Mouse (Mus musculus): Measurements from ENCODE around the gene Tlr5. TPM values are rescaled to one million over a fixed set of nuclear protein-coding genes. Genes with fewer than 3 reads are reported as not detected.

Gene Tlr5
- total and polyA plus RNA-seq, 3 experiments, result not detected

- no peak for TF ChIP-seq CHD1 (IDR thresholded peaks at IDR 0.05; ENCODE audit: low read depth, low read length)
- TF ChIP-seq TCF12 (IDR thresholded peaks at IDR 0.05; ENCODE audit: low read depth, low read length), result no peak
- TF ChIP-seq CHD2 (IDR thresholded peaks at IDR 0.05; ENCODE audit: low read length), result no peak
- TF ChIP-seq RAD21 (IDR thresholded peaks at IDR 0.05; ENCODE audit: low read depth, low read length), result peak; percentile 98
- no peak for TF ChIP-seq ZNF384 (IDR thresholded peaks at IDR 0.05; ENCODE audit: low read depth, low read length)
- peak; percentile 94 to 95 (median 94) for TF ChIP-seq CTCF (IDR thresholded peaks at IDR 0.05 in 2 of 3, conservative IDR thresholded peaks at IDR 0.05 in 1 of 3; ENCODE audit: control insufficient read depth in 1 of 3, insufficient read depth in 1 of 3, low read depth in 2 of 3, low read length in 3 of 3, poor library complexity in 1 of 3, severe bottlenecking in 1 of 3)
- TF ChIP-seq EP300 (IDR thresholded peaks at IDR 0.05; ENCODE audit: low read depth in 1 of 2, low read length in 2 of 2), result no peak
- no peak for TF ChIP-seq MAX (IDR thresholded peaks at IDR 0.05; ENCODE audit: low read length)
- no peak for TF ChIP-seq ETS1 (IDR thresholded peaks at IDR 0.05; ENCODE audit: low read depth, low read length)
- no peak for TF ChIP-seq MEF2A (IDR thresholded peaks at IDR 0.05; ENCODE audit: extremely low read depth, insufficient replicate concordance, low read depth, low read length, poor library complexity, severe bottlenecking)
- TF ChIP-seq ELF1 (IDR thresholded peaks at IDR 0.05; ENCODE audit: low read depth, low read length), result 0 out of 2 replicates have a peak, but pooled peaks have one; percentile 36
- no peak for TF ChIP-seq NELFE (IDR thresholded peaks at IDR 0.05; ENCODE audit: low read depth, low read length)
- peak; percentile 100 for TF ChIP-seq SMC3 (IDR thresholded peaks at IDR 0.05; ENCODE audit: low read depth, low read length)
- TF ChIP-seq HCFC1 (IDR thresholded peaks at IDR 0.05; ENCODE audit: low read depth, low read length), result no peak
Observed at GRCm38 (mm10) chr1:182991002-182991778, 36.6 kb downstream of the Tlr5 start (continued).

Other genes with a start within 250 kb of the Tlr5 start
- not detected in 2 replicates for gene Ccdc185, start 205.6 kb upstream of the Tlr5 start, total RNA-seq (2012; rRNA removed)
- not detected for gene Ccdc185, start 205.6 kb upstream of the Tlr5 start, polyA plus RNA-seq (2012; ENCODE audit: insufficient read depth in 1 of 2, insufficient read length in 2 of 2, low read depth in 1 of 2, low replicate concordance in 2 of 2, missing spikeins in 1 of 2)
- gene Susd4, start 190.9 kb upstream of the Tlr5 start, total RNA-seq (2012; rRNA removed), result not detected in 2 replicates
- not detected for gene Susd4, start 190.9 kb upstream of the Tlr5 start, polyA plus RNA-seq (2012; ENCODE audit: insufficient read depth in 1 of 2, insufficient read length in 2 of 2, low read depth in 1 of 2, low replicate concordance in 2 of 2, missing spikeins in 1 of 2)

Data from MEL (cell line).